Mouse (Mus musculus): ENCODE data around the gene Cdca3. TPM values are rescaled to one million over a fixed set of nuclear protein-coding genes. Genes with fewer than 3 reads are reported as not detected.

Cdca3 gene
- polyA plus RNA-seq, 1 experiment: 218 TPM

DNA sequence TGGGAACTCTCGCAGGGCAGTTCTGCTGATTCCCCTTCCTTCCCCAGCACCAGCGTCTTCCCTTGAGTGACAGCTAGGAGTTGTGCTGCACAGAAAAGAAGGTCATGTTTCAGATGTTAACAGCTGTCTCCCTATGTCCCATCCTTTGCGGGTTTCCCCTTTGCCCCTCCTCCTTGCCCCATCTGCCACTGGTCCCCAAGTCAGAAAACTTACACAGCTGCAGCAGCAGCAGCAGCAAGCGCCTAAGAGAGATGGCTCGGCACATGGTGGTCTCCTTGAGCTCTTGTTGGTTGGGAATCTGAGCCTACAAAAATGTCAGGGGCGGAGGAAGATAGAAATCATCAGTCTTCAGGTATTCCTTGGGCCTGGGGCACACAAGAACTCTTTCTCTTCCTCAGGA, 50.0 kb downstream of the Cdca3 start:
- TF ChIP-seq POLR2A (IDR thresholded peaks at IDR 0.05; ENCODE audit: control insufficient read depth, low read depth, low read length): no peak
- no peak for TF ChIP-seq CTCF (IDR thresholded peaks at IDR 0.05; ENCODE audit: control insufficient read depth, insufficient read depth, insufficient replicate concordance, low read depth, low read length)
- no peaks in the 10 kb centered on the region for H3K27me3 ChIP-seq (ENCODE audit: control insufficient read depth, insufficient read depth, low read length)
- no peaks in the 10 kb centered on the region for H3K4me1 ChIP-seq (ENCODE audit: control insufficient read depth, insufficient read depth, low read length)
- no peak overlapping the region for H3K4me3 ChIP-seq (ENCODE audit: control insufficient read depth, low read depth, low read length)
- H3K27ac ChIP-seq (ENCODE audit: control insufficient read depth, insufficient read depth, low read depth, low read length): no peak overlapping the region
- H3K36me3 ChIP-seq (ENCODE audit: control insufficient read depth, insufficient read depth, low read length): no peaks in the 10 kb centered on the region

DNA sequence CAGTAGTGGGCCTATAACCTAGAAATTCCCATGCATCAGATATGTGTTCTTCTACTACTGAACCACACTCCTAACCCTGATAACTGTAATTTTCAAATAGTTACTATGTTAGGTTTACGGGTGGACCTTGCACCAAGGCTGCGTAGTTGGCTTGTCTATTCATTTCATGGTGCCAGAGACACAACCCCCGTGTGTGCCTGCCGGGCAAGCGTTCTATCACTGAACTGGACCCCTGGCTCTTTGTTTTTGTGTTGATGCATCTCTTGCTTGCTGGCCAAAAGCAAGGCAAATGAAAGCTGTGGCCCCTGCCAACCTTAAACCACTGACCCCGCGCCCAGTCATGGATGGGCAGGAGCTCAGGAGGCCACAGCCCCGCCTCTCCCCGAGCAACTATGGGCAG, 52.5 kb downstream of the Cdca3 start:
- no peaks in the 10 kb centered on the region; the same call in 1 of the 2 replicates for H3K4me1 ChIP-seq (ENCODE audit: control insufficient read depth, insufficient read depth, low read length)
- no peak overlapping the region for H3K27ac ChIP-seq (ENCODE audit: control insufficient read depth, insufficient read depth, low read depth, low read length)
- H3K4me3 ChIP-seq (ENCODE audit: control insufficient read depth, low read depth, low read length): no peak overlapping the region
- no peaks in the 10 kb centered on the region for H3K36me3 ChIP-seq (ENCODE audit: control insufficient read depth, insufficient read depth, low read length)
- TF ChIP-seq POLR2A (IDR thresholded peaks at IDR 0.05; ENCODE audit: control insufficient read depth, low read depth, low read length) (no peak), CTCF (IDR thresholded peaks at IDR 0.05; ENCODE audit: control insufficient read depth, insufficient read depth, insufficient replicate concordance, low read depth, low read length) (no peak)
- no peaks in the 10 kb centered on the region for H3K27me3 ChIP-seq (ENCODE audit: control insufficient read depth, insufficient read depth, low read length)

Other genes with a start within 250 kb of the Cdca3 start
- gene C1s2, start 193.5 kb upstream of the Cdca3 start, polyA plus RNA-seq (2012; rRNA removed): 0.19 and 0.32 TPM in 2 replicates
- gene Lpcat3, start 166.5 kb upstream of the Cdca3 start, polyA plus RNA-seq (2012; rRNA removed): 282 and 286 TPM in 2 replicates
- 39.9 and 44.1 TPM in 2 replicates for gene Emg1, start 117.4 kb upstream of the Cdca3 start, polyA plus RNA-seq (2012; rRNA removed)
- 47.6 and 50.5 TPM in 2 replicates for gene Phb2, start 117.2 kb upstream of the Cdca3 start, polyA plus RNA-seq (2012; rRNA removed)
- 1.4 and 1.9 TPM in 2 replicates for gene Ptpn6, start 90.8 kb upstream of the Cdca3 start, polyA plus RNA-seq (2012; rRNA removed)
- 207 and 220 TPM in 2 replicates for gene Grcc10, start 88.2 kb upstream of the Cdca3 start, polyA plus RNA-seq (2012; rRNA removed)
- 0.05 TPM in 1 of 2 replicates, not detected in the other for gene Gm45234, start 73.5 kb upstream of the Cdca3 start, polyA plus RNA-seq (2012; rRNA removed)
- gene Atn1, start 73.0 kb upstream of the Cdca3 start, polyA plus RNA-seq (2012; rRNA removed): 69.3 and 76.1 TPM in 2 replicates
- gene Eno2, start 59.9 kb upstream of the Cdca3 start, polyA plus RNA-seq (2012; rRNA removed): 0.51 and 0.63 TPM in 2 replicates
- gene Lrrc23, start 49.8 kb upstream of the Cdca3 start, polyA plus RNA-seq (2012; rRNA removed): 105 and 106 TPM in 2 replicates
- 63.6 and 78.1 TPM in 2 replicates for gene Spsb2, start 20.9 kb upstream of the Cdca3 start, polyA plus RNA-seq (2012; rRNA removed)
- gene Tpi1, start 15.3 kb upstream of the Cdca3 start, polyA plus RNA-seq (2012; rRNA removed): 471 and 473 TPM in 2 replicates
- gene Usp5, start 63 bp upstream of the Cdca3 start, polyA plus RNA-seq (2012; rRNA removed): 37.4 and 41.2 TPM in 2 replicates
- 0.07 TPM in 1 of 2 replicates, not detected in the other for gene Gnb3, start 10.7 kb downstream of the Cdca3 start, polyA plus RNA-seq (2012; rRNA removed)
- gene P3h3, start 28.2 kb downstream of the Cdca3 start, polyA plus RNA-seq (2012; rRNA removed): 1.5 and 2.8 TPM in 2 replicates
- gene Gpr162, start 34.4 kb downstream of the Cdca3 start, polyA plus RNA-seq (2012; rRNA removed): 9.0 and 9.6 TPM in 2 replicates
- 0.53 and 0.67 TPM in 2 replicates for gene Cd4, start 58.7 kb downstream of the Cdca3 start, polyA plus RNA-seq (2012; rRNA removed)
- gene Lag3, start 82.2 kb downstream of the Cdca3 start, polyA plus RNA-seq (2012; rRNA removed): 0.11 and 0.12 TPM in 2 replicates
- 142 and 168 TPM in 2 replicates for gene Ptms, start 90.6 kb downstream of the Cdca3 start, polyA plus RNA-seq (2012; rRNA removed)
- 75.4 and 76.5 TPM in 2 replicates for gene Mlf2, start 101.8 kb downstream of the Cdca3 start, polyA plus RNA-seq (2012; rRNA removed)
- gene Cops7a, start 136.0 kb downstream of the Cdca3 start, polyA plus RNA-seq (2012; rRNA removed): 387 and 413 TPM in 2 replicates
- gene Pianp, start 167.1 kb downstream of the Cdca3 start, polyA plus RNA-seq (2012; rRNA removed): 0.23 and 0.38 TPM in 2 replicates
- 50.2 and 53.1 TPM in 2 replicates for gene Zfp384, start 179.6 kb downstream of the Cdca3 start, polyA plus RNA-seq (2012; rRNA removed)
- 11.3 and 11.8 TPM in 2 replicates for gene Ing4, start 210.2 kb downstream of the Cdca3 start, polyA plus RNA-seq (2012; rRNA removed)
- 1,698 and 1,947 TPM in 2 replicates for gene Acrbp, start 220.1 kb downstream of the Cdca3 start, polyA plus RNA-seq (2012; rRNA removed)
- 0.31 and 0.32 TPM in 2 replicates for gene Lpar5, start 238.4 kb downstream of the Cdca3 start, polyA plus RNA-seq (2012; rRNA removed)

Data from testis, adult 2 months (tissue).